Mouse (Mus musculus): ENCODE data around the gene 2310033P09Rik.

Gene 2310033P09Rik

DNA sequence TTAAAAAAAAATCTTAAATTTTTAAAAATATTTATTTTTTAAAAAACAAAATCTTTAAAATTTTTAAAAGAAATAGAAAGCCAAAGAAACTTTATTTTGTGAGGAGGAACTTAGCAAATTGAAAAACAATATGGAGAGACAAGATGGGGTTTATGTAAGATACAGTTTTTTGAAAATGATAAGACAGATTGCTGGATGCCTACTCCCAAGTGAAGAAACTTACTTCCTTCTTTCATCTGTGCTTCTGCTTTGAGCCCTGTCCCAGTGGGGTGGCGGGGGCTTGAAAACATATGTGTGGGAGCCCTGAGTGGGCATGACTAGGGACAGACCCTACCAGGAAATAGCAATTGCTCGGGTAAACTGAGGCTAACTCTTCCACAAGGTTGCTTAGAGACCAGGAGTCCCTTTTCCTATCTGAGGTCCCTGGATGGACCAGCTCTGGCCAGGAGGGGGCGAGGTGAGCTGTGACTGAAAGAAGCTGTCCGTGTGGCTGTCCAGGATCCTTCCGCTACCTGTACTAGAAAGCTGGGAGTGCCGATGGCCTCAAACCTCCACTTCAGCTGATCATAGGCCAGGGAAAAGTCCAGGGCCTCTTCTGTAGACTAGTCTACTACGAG lies 22.1 kb downstream of the 2310033P09Rik start:
- peak; percentile 77 for DNase-seq (ENCODE audit: low read depth, low spot score)

DNA sequence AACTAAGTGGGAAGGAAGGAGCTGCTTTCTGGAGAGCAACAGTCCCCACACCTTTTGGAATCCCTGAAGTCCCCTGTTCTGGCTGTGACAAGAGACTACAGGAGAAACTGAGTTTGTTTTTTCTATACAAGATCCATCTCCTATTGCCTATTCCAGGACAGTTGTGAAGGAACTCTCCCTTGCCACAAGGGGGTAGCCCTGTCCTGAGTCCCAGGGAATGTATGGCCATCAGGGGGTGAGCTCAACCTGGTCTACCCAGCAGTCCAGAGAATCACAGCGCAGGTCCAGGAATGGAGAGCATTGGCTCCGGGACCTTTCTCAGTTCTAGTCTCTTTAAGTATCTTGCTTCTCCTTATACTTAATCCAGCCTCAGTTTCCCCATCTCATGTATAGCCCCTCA lies 24.7 kb downstream of the 2310033P09Rik start:
- DNase-seq (ENCODE audit: low read depth, low spot score), result no peak

DNA sequence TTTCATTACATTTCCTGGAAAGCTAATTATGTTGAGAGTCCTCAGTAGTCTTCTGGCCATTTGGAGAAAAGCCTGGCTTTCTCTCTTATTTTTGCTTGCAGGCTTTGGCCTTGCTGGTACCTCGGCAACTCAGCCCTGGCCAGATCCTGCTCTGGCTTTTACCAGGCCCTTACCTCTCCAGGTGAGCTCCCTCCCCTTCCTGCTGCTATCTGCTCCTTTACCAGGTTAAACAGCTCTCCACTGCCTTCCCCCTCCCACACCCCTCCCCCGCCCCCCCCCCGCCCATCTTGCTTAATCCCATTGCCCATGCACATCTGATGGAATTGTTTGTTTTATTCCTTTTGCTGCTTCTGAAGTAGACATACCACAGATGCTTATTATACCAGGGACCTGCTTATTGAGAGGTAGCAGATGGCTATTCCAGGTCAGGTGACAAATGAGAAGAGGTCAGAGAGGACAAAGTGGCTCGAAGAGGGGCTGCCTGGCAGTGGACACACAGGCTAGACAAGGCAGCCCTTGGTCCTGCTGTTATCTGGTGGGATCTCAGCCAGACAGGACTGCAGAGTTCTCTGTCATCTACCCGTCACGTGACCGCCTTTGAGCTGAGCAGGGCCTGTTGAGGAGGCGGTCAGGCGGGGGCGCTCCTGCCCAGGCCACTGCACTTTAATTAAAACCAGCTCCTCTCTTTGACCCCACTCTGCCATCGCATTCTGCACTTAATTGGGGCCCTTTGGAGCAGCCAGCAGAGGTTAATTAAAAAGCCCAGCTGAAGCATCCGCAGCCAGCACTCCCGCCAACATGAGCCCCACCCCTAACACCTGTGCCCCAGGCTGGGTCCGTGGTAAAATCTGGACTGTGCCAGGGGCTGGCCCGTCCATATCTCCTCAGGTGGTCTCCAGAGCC lies 30.7 kb downstream of the 2310033P09Rik start:
- DNase-seq (ENCODE audit: low read depth, low spot score), result peak; percentile 54

DNA sequence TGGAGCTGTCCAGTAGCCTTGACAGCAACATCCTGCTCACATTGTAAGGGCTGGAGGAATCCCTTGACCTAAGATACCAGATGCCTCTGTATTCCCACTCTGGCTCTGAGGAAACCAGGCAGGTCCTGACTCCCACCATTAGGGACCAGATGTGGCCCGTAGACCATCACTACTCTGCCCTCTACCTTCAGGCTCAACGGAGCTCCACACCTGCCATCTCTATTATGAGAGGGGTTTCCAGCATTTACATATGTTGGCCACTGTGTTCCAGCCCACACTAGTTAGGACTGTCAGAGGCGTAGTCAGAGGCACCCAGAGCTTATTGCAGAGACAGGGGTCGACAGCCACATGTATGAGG lies 31.3 kb downstream of the 2310033P09Rik start:
- no peak for DNase-seq (ENCODE audit: low read depth, low spot score)

DNA sequence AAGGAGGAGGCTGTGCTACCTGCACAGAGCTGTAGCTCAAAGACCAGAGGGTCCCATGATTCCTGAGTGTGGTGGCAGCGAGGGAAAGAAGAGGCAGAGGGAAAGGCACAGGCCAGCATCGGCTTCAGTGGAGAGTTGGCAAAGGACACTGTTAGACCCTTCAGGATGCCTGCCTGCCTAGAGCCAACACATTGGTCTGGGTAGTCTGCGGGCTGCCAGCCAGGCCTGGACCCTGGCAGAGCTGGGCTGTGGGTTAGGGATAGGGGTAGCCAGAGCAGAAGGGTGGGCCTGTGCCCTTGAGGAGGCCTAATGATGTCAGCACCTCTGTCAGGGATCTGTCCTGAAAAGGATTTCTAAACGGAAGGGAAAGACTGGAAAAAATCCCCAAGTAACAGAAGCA lies 31.7 kb downstream of the 2310033P09Rik start:
- DNase-seq (ENCODE audit: low read depth, low spot score), result no peak

DNA sequence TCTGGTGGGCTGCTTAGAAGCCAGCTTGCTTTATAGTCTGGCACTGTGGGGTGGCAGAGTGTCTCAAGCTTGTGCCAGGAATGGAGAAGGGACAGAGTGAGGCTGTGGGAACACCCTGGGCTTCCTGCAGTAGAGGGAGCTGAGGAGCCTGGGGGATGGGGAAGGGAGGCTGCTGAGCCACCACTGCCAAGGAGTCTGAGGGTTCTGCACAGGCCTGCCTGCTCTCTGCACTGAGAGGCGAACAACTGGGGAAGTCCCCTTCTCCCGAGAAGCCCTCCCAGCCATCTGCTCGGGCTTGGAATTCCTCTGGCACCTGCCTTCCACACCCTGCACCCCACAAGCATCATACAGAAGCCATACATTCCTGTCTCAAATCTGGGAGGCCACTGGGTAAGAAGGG lies 33.7 kb downstream of the 2310033P09Rik start:
- no peak for DNase-seq (ENCODE audit: low read depth, low spot score)

DNA sequence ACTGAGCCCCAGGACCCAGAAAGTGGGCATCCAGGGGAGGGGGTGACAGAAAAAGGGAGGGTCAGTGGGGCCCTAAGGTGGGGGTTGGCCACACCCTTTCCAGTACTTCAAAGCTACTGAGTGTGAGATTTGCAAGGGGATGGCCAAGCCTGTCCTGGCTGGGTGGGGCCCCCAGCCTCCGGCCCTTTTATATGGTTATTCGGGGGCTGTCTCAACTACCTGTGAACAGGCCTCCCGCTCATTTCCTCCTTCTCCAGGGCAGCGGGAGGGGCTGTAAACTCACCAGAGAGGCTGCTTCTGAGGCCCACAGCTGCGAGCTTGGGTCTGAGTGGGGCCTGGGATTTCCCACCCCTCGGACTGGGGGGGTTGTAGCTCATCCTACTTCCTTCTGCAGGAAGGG lies 35.7 kb downstream of the 2310033P09Rik start:
- DNase-seq (ENCODE audit: low read depth, low spot score), result no peak

DNA sequence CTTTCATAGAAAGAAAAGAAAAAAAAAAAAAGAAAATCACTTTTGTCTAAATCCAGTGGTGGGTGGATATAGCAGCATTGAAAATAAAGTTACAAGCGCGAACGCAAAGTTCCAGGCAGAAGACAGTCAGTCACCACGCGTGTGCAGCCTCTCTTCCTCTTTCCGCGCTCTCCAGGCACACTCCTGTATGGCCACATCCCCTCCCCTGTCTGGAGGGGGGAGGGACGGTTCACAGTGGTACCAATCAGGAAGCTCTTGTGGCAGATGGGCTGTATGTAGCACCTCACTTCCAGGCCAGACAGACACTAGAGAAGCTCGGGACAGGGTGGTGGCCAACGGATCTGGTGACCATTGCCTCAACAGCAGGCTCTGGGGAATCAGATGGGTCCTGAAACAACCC lies 40.0 kb downstream of the 2310033P09Rik start:
- no peak for DNase-seq (ENCODE audit: low read depth, low spot score)

DNA sequence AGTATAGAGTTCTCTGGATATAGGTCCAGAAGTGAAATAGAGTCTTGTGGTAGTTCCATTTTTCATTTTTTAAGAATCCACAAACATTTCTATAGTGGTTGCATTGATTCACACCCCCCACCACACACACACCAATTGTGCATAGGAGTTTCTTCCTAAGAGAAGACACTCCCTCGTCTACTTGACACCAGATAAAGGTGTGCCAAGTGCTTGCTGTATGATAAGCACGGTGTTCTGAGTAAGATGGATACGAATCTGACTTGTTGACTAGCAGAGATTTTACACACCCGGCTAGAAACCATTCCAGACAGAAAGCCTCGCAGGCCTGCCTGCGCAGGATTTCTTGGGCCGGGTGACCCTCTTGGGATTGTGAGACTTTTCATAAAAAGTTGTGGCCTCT lies 51.5 kb downstream of the 2310033P09Rik start:
- DNase-seq (ENCODE audit: low read depth, low spot score), result no peak

All from CD4-positive, CD25-positive, alpha-beta regulatory T cell, adult 2 months (primary cell).